Mouse (Mus musculus) MEL (cell line): ENCODE results near the gene Mettl18.
"Not testable (repeated sequence)": the region's sequence is repeated elsewhere in the genome, so short reads cannot be mapped to it uniquely, and the experiment has no call there.

Source experiments
- BHLHE40 ChIP-seq: IDR thresholded peaks from 2 replicates; pipeline ENCODE4 v1.6.1; 2012; ENCODE audit warnings: low read depth, mild to moderate bottlenecking, inconsistent platforms, low read length, improper control_type of control experiment, borderline replicate concordance
- CTCF ChIP-seq, 3 experiments: IDR thresholded peaks in 2 of 3; conservative IDR thresholded peaks in 1 of 3; 2 replicates each; pipeline ENCODE4 v1.5.1; 2011 to 2012; ENCODE audit warnings: low read length in 3 of 3, low read depth in 2 of 3, mild to moderate bottlenecking in 2 of 3, improper control_type of control experiment in 1 of 3, inconsistent platforms in 1 of 3, mixed read lengths in 1 of 3, moderate library complexity in 1 of 3; ENCODE audit not compliant: control insufficient read depth in 1 of 3, insufficient read depth in 1 of 3, poor library complexity in 1 of 3, severe bottlenecking in 1 of 3
- HCFC1 ChIP-seq: IDR thresholded peaks from 2 replicates; pipeline ENCODE4 v1.6.1; 2012; ENCODE audit warnings: low read depth, mild to moderate bottlenecking, inconsistent platforms, low read length, improper control_type of control experiment, moderate library complexity
- MAFK ChIP-seq: IDR thresholded peaks from 2 replicates; pipeline ENCODE4 v1.6.1; 2011; ENCODE audit warnings: low read depth, mild to moderate bottlenecking, low read length, improper control_type of control experiment, borderline replicate concordance
- MAX ChIP-seq: IDR thresholded peaks from 2 replicates; pipeline ENCODE4 v1.6.1; 2011; ENCODE audit warnings: low read length, improper control_type of control experiment
- NRF1 ChIP-seq: IDR thresholded peaks from 2 replicates; pipeline ENCODE4 v1.6.1; 2014; ENCODE audit warnings: low read depth, mild to moderate bottlenecking, inconsistent platforms, low read length, improper control_type of control experiment, moderate library complexity; ENCODE audit not compliant: poor library complexity, insufficient read depth, severe bottlenecking
- POLR2AphosphoS2 ChIP-seq: IDR thresholded peaks from 2 replicates; pipeline ENCODE4 v1.6.1; 2011; ENCODE audit warnings: low read length, improper control_type of control experiment
- SIN3A ChIP-seq: IDR thresholded peaks from 2 replicates; pipeline ENCODE4 v1.6.1; 2012; ENCODE audit warnings: low read length, improper control_type of control experiment, inconsistent platforms
- TBP ChIP-seq: IDR thresholded peaks from 2 replicates; pipeline ENCODE4 v1.8.0; 2011; ENCODE audit warnings: low read depth, low read length, improper control_type of control experiment
- TCF12 ChIP-seq: IDR thresholded peaks from 2 replicates; pipeline ENCODE4 v1.6.1; 2014; ENCODE audit warnings: low read depth, mild to moderate bottlenecking, inconsistent platforms, low read length, improper control_type of control experiment, moderate library complexity
- USF1 ChIP-seq: IDR thresholded peaks from 2 replicates; pipeline ENCODE4 v1.6.1; 2014; ENCODE audit warnings: low read depth, mild to moderate bottlenecking, inconsistent platforms, low read length, improper control_type of control experiment, moderate library complexity
- ZC3H11A ChIP-seq: IDR thresholded peaks from 2 replicates; pipeline ENCODE4 v1.6.1; 2012; ENCODE audit warnings: low read depth, mild to moderate bottlenecking, inconsistent platforms, low read length, improper control_type of control experiment
- ZNF384 ChIP-seq: IDR thresholded peaks from 2 replicates; pipeline ENCODE4 v1.6.1; 2012; ENCODE audit warnings: low read depth, mild to moderate bottlenecking, inconsistent platforms, low read length, improper control_type of control experiment

DNA sequence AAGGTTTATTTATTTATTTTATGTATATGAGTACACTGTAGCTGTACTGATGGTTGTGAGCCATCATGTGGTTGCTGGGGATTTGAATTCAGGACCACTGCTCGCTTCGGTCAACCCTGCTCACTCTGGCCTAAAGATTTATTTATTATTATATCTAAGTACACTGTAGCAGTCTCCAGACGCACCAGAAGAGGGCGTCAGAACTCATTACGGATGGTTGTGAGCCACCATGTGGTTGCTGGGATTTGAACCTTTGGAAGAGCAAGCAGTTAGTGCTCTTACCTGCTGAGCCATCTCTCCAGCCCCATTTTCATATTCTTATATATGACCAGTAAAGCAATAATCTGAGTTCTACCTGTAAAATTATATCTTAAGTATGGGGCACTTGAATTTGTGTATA, 27.4 kb downstream of the Mettl18 start:
- TF ChIP-seq SIN3A, ZNF384, ZC3H11A, USF1, TCF12, MAX, HCFC1, MAFK, TBP, POLR2AphosphoS2, NRF1, BHLHE40: not testable (repeated sequence)
- peak in 2 of 3 experiments; percentile 9 to 23; a peak in 1 of 6 replicates for TF ChIP-seq CTCF (IDR thresholded peaks at IDR 0.05 in 2 of 3, conservative IDR thresholded peaks at IDR 0.05 in 1 of 3; ENCODE audit: control insufficient read depth in 1 of 3, insufficient read depth in 1 of 3, low read depth in 2 of 3, low read length in 3 of 3, poor library complexity in 1 of 3, severe bottlenecking in 1 of 3)
